Mouse (Mus musculus) megakaryocyte-erythroid progenitor cell, adult 5 weeks (primary cell): ENCODE data around the gene Surf2. TPM values are rescaled to one million over a fixed set of nuclear protein-coding genes. Genes with fewer than 3 reads are reported as not detected.

ENCODE experiments used
- polyA plus RNA-seq: library from polyadenylated mRNA; stranded (reverse); fragments of >175 nt; gene quantifications from 2 replicates; pipeline ENCODE4 v1.2.3, GENCODE M21; 2012

The Surf2 gene
- 6.4 and 9.5 TPM in 2 replicates for polyA plus RNA-seq

GRCm38 (mm10) chr2:26915927-26916728 lies at the start of gene Surf2, which contains the start of gene Surf1:
Gene Surf2 (plus strand): TSS chr2:26916367.
Gene Surf1 (minus strand): TSS chr2:26916530.

GRCm38 (mm10) chr2:26902467-26903220 lies 13.5 kb upstream of the Surf2 start, which contains the start of gene Surf6:
Gene Surf6 (minus strand): TSS chr2:26902879.

GRCm38 (mm10) chr2:26910124-26910993 lies 5.8 kb upstream of the Surf2 start, which contains the start of the genes Med22 and Rpl7a:
Gene Med22 (minus strand): TSS chr2:26910677.
Gene Rpl7a (plus strand): TSS chr2:26910764.

GRCm38 (mm10) chr2:26933304-26934055 lies 17.3 kb downstream of the Surf2 start, which contains the start of the genes Surf4 and Stkld1:
Gene Surf4 (minus strand): TSS chr2:26933928.
Gene Stkld1 (plus strand): TSS chr2:26934047.

GRCm38 (mm10) chr2:26963923-26964723 lies 48.0 kb downstream of the Surf2 start, which contains the start of gene Rexo4:
Gene Rexo4 (minus strand): TSS chr2:26964386.

Other genes starting within 250 kb of the Surf2 start
- 0.12 TPM in 1 of 2 replicates, not detected in the other for gene Lcn4, start 245.1 kb upstream of the Surf2 start, polyA plus RNA-seq
- not detected in 2 replicates for gene Abo, start 51.4 kb upstream of the Surf2 start, polyA plus RNA-seq
- 30.5 and 44.3 TPM in 2 replicates for gene Surf6, start 13.5 kb upstream of the Surf2 start, polyA plus RNA-seq
- gene Med22, start 5.7 kb upstream of the Surf2 start, polyA plus RNA-seq: 75.8 and 91.1 TPM in 2 replicates
- gene Rpl7a, start 5.6 kb upstream of the Surf2 start, polyA plus RNA-seq: 5,818 and 6,070 TPM in 2 replicates
- 26.2 and 27.9 TPM in 2 replicates for gene Surf1, start 163 bp downstream of the Surf2 start, polyA plus RNA-seq
- gene Surf4, start 17.6 kb downstream of the Surf2 start, polyA plus RNA-seq: 149 and 184 TPM in 2 replicates
- gene Stkld1, start 17.7 kb downstream of the Surf2 start, polyA plus RNA-seq: 0.22 and 0.30 TPM in 2 replicates
- gene Rexo4, start 48.0 kb downstream of the Surf2 start, polyA plus RNA-seq: 132 and 133 TPM in 2 replicates
- 0.12 and 0.45 TPM in 2 replicates for gene Adamts13, start 57.0 kb downstream of the Surf2 start, polyA plus RNA-seq
- gene Cacfd1, start 93.6 kb downstream of the Surf2 start, polyA plus RNA-seq: 11.0 and 11.4 TPM in 2 replicates
- 10.4 and 13.4 TPM in 2 replicates for gene Slc2a6, start 111.6 kb downstream of the Surf2 start, polyA plus RNA-seq
- gene Mymk, start 155.8 kb downstream of the Surf2 start, polyA plus RNA-seq: not detected in 2 replicates
- gene Adamtsl2, start 163.0 kb downstream of the Surf2 start, polyA plus RNA-seq: not detected in 2 replicates
- not detected in 2 replicates for gene Fam163b, start 226.1 kb downstream of the Surf2 start, polyA plus RNA-seq
- gene Dbh, start 248.9 kb downstream of the Surf2 start, polyA plus RNA-seq: not detected in 2 replicates